Mouse (Mus musculus) brain, embryonic 14.5 days (tissue): ENCODE data around the gene Pecam1.

Experiments used
- CTCF ChIP-seq: fragments of 200-500 bp; IDR thresholded peaks from 2 replicates; pipeline ENCODE4 v1.5.1; 2012; ENCODE audit warnings: inconsistent platforms, mild to moderate bottlenecking, moderate library complexity, borderline replicate concordance; ENCODE audit not compliant: insufficient read depth, insufficient read length; ENCODE audit errors: extremely low read depth
- POLR2A ChIP-seq: fragments of 200-500 bp; IDR thresholded peaks from 2 replicates; pipeline ENCODE4 v1.6.1; 2012; ENCODE audit warnings: mild to moderate bottlenecking, inconsistent platforms, borderline replicate concordance; ENCODE audit not compliant: poor library complexity, insufficient read depth, insufficient read length, severe bottlenecking; ENCODE audit errors: extremely low read depth

DNA sequence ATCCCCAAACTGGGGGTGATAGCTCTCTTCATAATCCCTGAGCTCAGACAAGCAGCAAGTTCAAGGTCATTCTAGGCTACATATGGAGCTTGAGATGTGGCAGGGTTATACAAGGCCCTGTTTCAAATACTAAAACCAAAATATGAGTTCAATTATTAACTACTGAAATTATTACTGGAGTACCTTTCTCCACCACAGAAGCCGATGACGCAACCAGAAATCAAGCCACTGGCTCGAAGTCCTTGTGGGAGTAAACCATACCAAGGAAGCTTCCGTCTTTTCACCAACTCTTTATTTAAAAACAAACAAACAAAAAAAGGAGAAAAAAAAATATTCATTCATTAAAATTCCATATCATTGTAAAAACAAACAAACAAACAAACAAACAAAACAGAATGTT, 26.5 kb upstream of the Pecam1 start:
- TF ChIP-seq CTCF (no peak), POLR2A (no peak)
